Comparison of ENCODE assay signal across 12 mouse cellular contexts in genomic region chr6:30217581-30217980, GRCm38 (mm10).
"Had no signal": no experiment of that assay in that cellular context is flagged by ENCODE, and none has a peak within 500 bp of the region (broad histone marks: within the 10 kb centered on the region; RNA-seq: fewer than 3 reads in every experiment).

No protein-coding gene starts in this region.

- DNase-seq: gastrocnemius, adult 2 months; gastrocnemius, postnatal 10 days; gastrocnemius, postnatal 25 days; heart, adult 18-20 months; heart, postnatal 10 days; heart, postnatal 4 days; kidney, adult 18-20 months; kidney, adult 8-10 months; kidney, postnatal 10 days; kidney, postnatal 25 days; kidney, postnatal 4 days; liver had no signal
